ENCODE assay signal across 11 mouse cellular contexts in the genomic region with DNA sequence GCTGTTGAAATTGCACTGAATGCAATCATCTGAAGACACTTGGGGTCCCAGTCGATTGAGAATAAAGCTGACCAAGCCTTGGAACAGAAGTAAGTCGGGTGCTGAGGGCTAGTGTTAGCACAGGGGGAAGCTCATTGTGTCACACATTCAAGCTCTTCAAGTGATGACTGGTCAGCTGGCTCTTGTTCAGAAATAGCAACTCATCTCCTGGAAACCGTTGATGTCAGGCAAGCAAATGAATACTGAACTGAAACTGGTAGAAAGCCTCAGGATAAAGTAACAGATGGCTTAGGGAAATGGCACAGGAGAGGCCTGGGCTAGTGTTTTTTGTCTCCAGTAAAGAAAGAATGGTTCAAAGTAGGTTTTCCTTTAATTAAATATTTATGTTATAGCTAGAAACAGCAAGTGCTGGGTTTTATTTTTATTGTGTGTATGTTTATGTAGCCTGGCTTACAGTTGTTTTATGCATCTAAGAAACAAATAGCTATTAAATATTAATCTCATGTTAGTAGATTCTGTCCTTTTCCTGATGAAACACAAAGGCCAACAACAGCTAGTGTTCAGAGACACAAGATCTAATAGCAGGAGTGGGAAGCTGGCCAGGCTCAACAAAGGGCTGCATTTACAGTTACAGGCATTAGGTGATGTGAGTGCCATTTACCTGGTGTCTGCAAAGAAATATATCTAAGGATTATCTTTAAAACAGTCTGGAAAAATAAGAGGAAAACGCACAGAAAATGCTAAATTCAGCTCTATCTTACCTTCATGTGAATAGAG. TPM values are rescaled to one million over a fixed set of nuclear protein-coding genes. Genes with fewer than 3 reads are reported as not detected.
DNase-seq lines count a peak whose midpoint lies in the region; ATAC-seq lines count a peak whose summit lies in the region.
"Had no signal": no experiment of that assay in that cellular context is flagged by ENCODE, and none has a peak within 500 bp of the region (broad histone marks: within the 10 kb centered on the region; RNA-seq: fewer than 3 reads in every experiment).

No protein-coding gene starts in this region.

- H3K4me2 ChIP-seq in embryonic facial prominence, embryonic 14.5 days (ENCODE audit: low read depth, low read length), result no peak overlapping the region
- H3K4me2 ChIP-seq in hindbrain, embryonic 15.5 days, result no peak overlapping the region

- DNase-seq in embryonic facial prominence, embryonic 14.5 days (ENCODE audit: low spot score), result peak; percentile 17
- no peak for DNase-seq in embryonic facial prominence, embryonic 10.5 days (ENCODE audit: low spot score)
- DNase-seq in right cerebral cortex, adult 2 months (ENCODE audit: low spot score in 2 of 2), result peak; percentile 19 to 37
- DNase-seq in right cerebral cortex, adult 18-20 months, result no peak
- DNase-seq in ovary, postnatal 14 days (ENCODE audit: low spot score), result no peak
- no peak for DNase-seq in gastrocnemius, postnatal 25 days
- no peak for DNase-seq in testis, postnatal 10 days (ENCODE audit: low spot score)
- DNase-seq: gastrocnemius, postnatal 10 days; thymus, postnatal 4 days had no signal

- 78% methylated on average over 4 of the region's 4 CpGs for WGBS in embryonic facial prominence, embryonic 14.5 days
- WGBS in embryonic facial prominence, embryonic 10.5 days, result 87% methylated on average over 4 of the region's 4 CpGs
- 57% methylated on average over 4 of the region's 4 CpGs for WGBS in hindbrain, embryonic 15.5 days

- no peak overlapping the region for H3K27ac ChIP-seq in embryonic facial prominence, embryonic 14.5 days (replicated peaks; ENCODE audit: low read depth, low read length)
- no peak overlapping the region for H3K27ac ChIP-seq in embryonic facial prominence, embryonic 10.5 days (replicated peaks)
- peak overlapping the region; percentile 45; the same call in 1 of the 2 replicates for H3K27ac ChIP-seq in hindbrain, embryonic 15.5 days (replicated peaks)

- ATAC-seq in embryonic facial prominence, embryonic 14.5 days (ENCODE audit: low read depth), result no peak
- peak; percentile 78; the same call in 1 of the 2 replicates for ATAC-seq in hindbrain, embryonic 15.5 days (ENCODE audit: low FRiP score, low read depth)

- H3K4me1 ChIP-seq in embryonic facial prominence, embryonic 14.5 days (ENCODE audit: control insufficient read depth, insufficient read depth, low read length), result no peaks in the 10 kb centered on the region
- H3K4me1 ChIP-seq in embryonic facial prominence, embryonic 10.5 days, result peaks cover 17% of the 10 kb centered on the region
- H3K4me1 ChIP-seq in hindbrain, embryonic 15.5 days (replicated peaks), result no peaks in the 10 kb centered on the region

- H3K9ac ChIP-seq in embryonic facial prominence, embryonic 14.5 days (ENCODE audit: low read depth, low read length), result no peak overlapping the region
- H3K9ac ChIP-seq in hindbrain, embryonic 15.5 days, result no peak overlapping the region

- no peak overlapping the region for H3K4me3 ChIP-seq in embryonic facial prominence, embryonic 14.5 days (ENCODE audit: low read depth, low read length)
- no peak overlapping the region for H3K4me3 ChIP-seq in embryonic facial prominence, embryonic 10.5 days
- no peak overlapping the region for H3K4me3 ChIP-seq in hindbrain, embryonic 15.5 days

- H3K27me3 ChIP-seq in embryonic facial prominence, embryonic 14.5 days (replicated peaks; ENCODE audit: control insufficient read depth, insufficient read depth, low read length), result no peaks in the 10 kb centered on the region
- H3K27me3 ChIP-seq in embryonic facial prominence, embryonic 10.5 days (replicated peaks; ENCODE audit: low read depth, poor library complexity, severe bottlenecking), result no peaks in the 10 kb centered on the region
- H3K27me3 ChIP-seq in hindbrain, embryonic 15.5 days, result no peaks in the 10 kb centered on the region

- H3K9me3 ChIP-seq in embryonic facial prominence, embryonic 14.5 days (ENCODE audit: control insufficient read depth, low read length), result no peaks in the 10 kb centered on the region
- H3K9me3 ChIP-seq in embryonic facial prominence, embryonic 10.5 days, result no peaks in the 10 kb centered on the region
- no peaks in the 10 kb centered on the region for H3K9me3 ChIP-seq in hindbrain, embryonic 15.5 days

- peaks cover 45% of the 10 kb centered on the region for H3K36me3 ChIP-seq in embryonic facial prominence, embryonic 14.5 days (ENCODE audit: control insufficient read depth, insufficient read depth, low read length)
- H3K36me3 ChIP-seq in embryonic facial prominence, embryonic 10.5 days (replicated peaks), result peaks cover 66% of the 10 kb centered on the region
- peaks cover 31% of the 10 kb centered on the region for H3K36me3 ChIP-seq in hindbrain, embryonic 15.5 days

RNA-seq across cellular contexts. Expression of a gene that starts 14.2 kb away (rescaled TPM):
- 1.2 and 2.8 TPM in 2 replicates for polyA plus RNA-seq in embryonic facial prominence, embryonic 14.5 days (2014; fragmentation: Nextera tagmentation; extraction: Ambion mirVana)
- polyA plus RNA-seq in embryonic facial prominence, embryonic 10.5 days (2016; fragmentation: Nextera tagmentation; extraction: Ambion mirVana), result 2.5 and 3.1 TPM in 2 replicates
- 3.6 and 3.8 TPM in 2 replicates for polyA plus RNA-seq in hindbrain, embryonic 15.5 days (2015; fragmentation: Nextera tagmentation; extraction: Ambion mirVana)
- total RNA-seq in gastrocnemius, postnatal 25 days (2021), result under 1 TPM; 0.31 to 0.43 TPM
- polyA plus RNA-seq: C2C12 had no signal

RNA-seq across cellular contexts. Expression of a gene that starts 51.9 kb away (rescaled TPM):
- polyA plus RNA-seq in embryonic facial prominence, embryonic 14.5 days (2014; fragmentation: Nextera tagmentation; extraction: Ambion mirVana), result 103 and 104 TPM in 2 replicates
- polyA plus RNA-seq in embryonic facial prominence, embryonic 10.5 days (2016; fragmentation: Nextera tagmentation; extraction: Ambion mirVana), result 173 and 174 TPM in 2 replicates
- 91.2 and 92.2 TPM in 2 replicates for polyA plus RNA-seq in hindbrain, embryonic 15.5 days (2015; fragmentation: Nextera tagmentation; extraction: Ambion mirVana)
- total RNA-seq in gastrocnemius, postnatal 25 days (2021), result 10 to 100 TPM; 26.4 to 28.8 TPM

Comparison
In these comparisons a context has a peak if more than half of its experiments do, and no peak if none do; other contexts are left out.
1. DNase-seq: peak in embryonic facial prominence, embryonic 14.5 days (single experiment) and right cerebral cortex, adult 2 months (2 of 2); none in embryonic facial prominence, embryonic 10.5 days (single experiment), right cerebral cortex, adult 18-20 months (single experiment), ovary, postnatal 14 days (single experiment), gastrocnemius, postnatal 25 days (single experiment) and testis, postnatal 10 days (single experiment).